Mouse (Mus musculus): ENCODE results near the gene Cfap46. TPM values are rescaled to one million over a fixed set of nuclear protein-coding genes. Genes with fewer than 3 reads are reported as not detected.

Cfap46 gene
- polyA plus RNA-seq (2012; ENCODE audit: insufficient read depth, insufficient read length, missing spikeins): 0.40 TPM in 1 of 2 replicates, not detected in the other

DNA sequence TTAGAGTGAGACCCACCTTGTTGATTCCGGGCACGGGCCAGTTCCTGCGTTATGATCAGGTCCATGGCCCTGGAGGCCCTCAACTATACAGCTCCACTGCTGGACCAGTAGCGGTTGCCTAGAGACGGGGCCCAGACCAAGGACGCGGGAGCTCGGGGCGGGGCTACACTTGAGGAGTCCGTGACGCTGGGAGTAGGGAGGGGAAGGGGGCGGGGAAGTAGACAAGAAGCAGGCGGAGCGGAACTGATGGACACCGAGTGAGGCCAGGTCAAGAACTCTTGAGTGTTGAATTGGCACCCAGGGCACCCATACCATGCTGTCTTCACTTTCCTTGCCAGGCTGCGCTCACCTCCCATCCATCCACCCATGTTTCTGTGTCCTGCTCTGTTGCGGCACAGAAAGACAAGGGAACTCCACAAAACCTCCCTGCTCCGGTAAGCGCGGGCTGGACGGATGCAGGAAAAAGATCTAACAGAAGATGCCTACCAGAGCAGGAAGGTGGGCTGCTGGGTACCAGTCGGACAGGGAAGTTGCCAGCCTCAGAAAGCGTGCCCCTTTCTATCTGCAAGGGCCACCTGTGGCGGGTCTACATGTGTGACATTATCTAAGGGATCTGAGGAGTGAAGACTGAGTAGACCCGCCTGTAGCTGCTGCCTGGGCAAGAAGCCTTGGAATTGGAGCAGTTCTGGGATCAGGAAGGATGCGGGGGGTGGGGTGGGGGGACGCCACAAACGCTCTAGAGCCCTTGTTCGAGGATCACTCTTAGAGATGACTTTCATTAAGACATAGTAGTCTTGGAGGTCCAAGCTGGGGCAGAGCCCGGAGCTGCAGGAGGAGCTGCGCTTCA is at the start of gene Cfap46:
Gene Cfap46, minus strand, starts transcription at position 112 of the 847 bp plus-strand sequence.
- Histone ChIP-seq H3K4me1 (ENCODE audit: control insufficient read depth, insufficient read depth, insufficient read length, low read length) (no peaks in the 10 kb centered on the region), H3K27ac (replicated peaks; ENCODE audit: low read depth, low read length) (peak within 1 kb of the TSS; percentile 43; the same call in 1 of the 2 replicates), H3K4me3 (ENCODE audit: insufficient read depth, low read depth, low read length) (peak within 1 kb of the TSS; percentile 89)

DNA sequence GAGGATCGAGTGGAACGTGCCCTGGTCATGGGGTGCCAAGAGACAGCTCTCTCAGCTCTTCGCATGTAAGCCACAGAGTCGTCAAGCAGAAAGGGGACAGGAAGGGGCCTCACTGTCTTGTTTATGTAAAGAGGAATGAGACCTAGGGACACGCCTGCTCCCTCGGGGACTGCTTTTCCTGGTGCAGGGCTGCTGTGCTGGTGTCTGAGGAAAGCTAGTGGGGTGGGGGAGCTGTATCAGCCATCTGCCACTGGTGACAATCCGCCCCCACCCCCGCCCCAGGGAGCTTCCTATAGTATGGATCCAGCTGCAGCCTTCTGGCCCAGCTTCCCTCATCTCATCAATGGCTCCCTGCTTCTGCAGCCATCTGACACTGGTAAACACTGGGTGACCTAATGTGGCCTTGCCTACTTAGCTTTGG is 47.7 kb upstream of the Cfap46 start:
- H3K4me3 ChIP-seq (ENCODE audit: insufficient read depth, low read depth, low read length): no peak overlapping the region
- no peaks in the 10 kb centered on the region for H3K4me1 ChIP-seq (ENCODE audit: control insufficient read depth, insufficient read depth, insufficient read length, low read length)
- H3K27ac ChIP-seq (replicated peaks; ENCODE audit: low read depth, low read length): no peak overlapping the region

DNA sequence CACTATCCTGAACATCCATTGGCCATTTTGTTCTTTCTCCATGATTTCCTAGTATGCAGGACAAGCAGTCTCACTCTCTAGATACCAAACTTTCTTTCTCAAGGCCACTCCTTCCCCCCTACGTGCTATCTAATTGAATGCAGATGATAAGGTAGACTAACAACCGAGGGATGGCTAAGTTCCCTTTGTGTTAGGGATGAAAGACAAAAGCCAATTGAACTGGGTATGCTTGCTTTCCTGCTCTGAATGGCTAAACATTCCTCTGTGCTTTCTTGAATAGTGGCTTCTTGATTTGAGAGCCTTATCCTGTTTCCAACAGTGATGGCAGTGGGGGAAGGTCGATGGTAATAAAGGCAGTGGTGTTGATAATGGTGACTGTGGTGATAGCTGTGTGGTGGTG is 43.5 kb upstream of the Cfap46 start:
- H3K4me1 ChIP-seq (ENCODE audit: control insufficient read depth, insufficient read depth, insufficient read length, low read length): no peaks in the 10 kb centered on the region
- no peak overlapping the region for H3K4me3 ChIP-seq (ENCODE audit: insufficient read depth, low read depth, low read length)
- no peak overlapping the region for H3K27ac ChIP-seq (replicated peaks; ENCODE audit: low read depth, low read length)

DNA sequence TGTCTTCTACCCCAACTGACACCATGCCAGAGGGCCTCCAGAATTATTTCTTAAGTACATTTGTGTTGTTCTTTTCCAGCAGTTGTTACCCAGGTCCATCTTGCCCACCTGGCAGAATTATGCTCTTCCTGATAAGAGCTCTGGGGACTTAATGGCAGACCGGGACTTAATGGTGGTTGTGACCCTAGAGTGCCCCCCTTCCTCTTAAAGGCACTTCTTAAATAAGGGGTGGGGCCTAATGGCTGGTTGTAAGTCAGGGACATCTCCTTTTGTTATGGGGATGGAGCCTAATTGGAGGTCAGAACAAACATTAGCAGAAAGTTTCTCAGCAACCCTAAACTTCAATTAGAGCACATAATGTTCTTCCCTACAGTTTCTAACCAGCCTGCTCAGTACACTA is 42.0 kb upstream of the Cfap46 start:
- Histone ChIP-seq H3K4me3 (ENCODE audit: insufficient read depth, low read depth, low read length) (no peak overlapping the region), H3K4me1 (ENCODE audit: control insufficient read depth, insufficient read depth, insufficient read length, low read length) (no peaks in the 10 kb centered on the region), H3K27ac (replicated peaks; ENCODE audit: low read depth, low read length) (no peak overlapping the region)

GRCm38 (mm10) chr7:139723986-139724385 is 40.4 kb upstream of the Cfap46 start:
- no peaks in the 10 kb centered on the region for H3K4me1 ChIP-seq (ENCODE audit: control insufficient read depth, insufficient read depth, insufficient read length, low read length)
- H3K27ac ChIP-seq (replicated peaks; ENCODE audit: low read depth, low read length): no peak overlapping the region
- H3K4me3 ChIP-seq (ENCODE audit: insufficient read depth, low read depth, low read length): no peak overlapping the region

- no peak overlapping the region for H3K27ac ChIP-seq (replicated peaks; ENCODE audit: low read depth, low read length)
These were observed 37.6 kb upstream of the Cfap46 start for GRCm38 (mm10) chr7:139721196-139721595.

GRCm38 (mm10) chr7:139717781-139718180 is 34.2 kb upstream of the Cfap46 start:
- Histone ChIP-seq H3K27ac (replicated peaks; ENCODE audit: low read depth, low read length) (no peak overlapping the region), H3K4me1 (ENCODE audit: control insufficient read depth, insufficient read depth, insufficient read length, low read length) (no peaks in the 10 kb centered on the region), H3K4me3 (ENCODE audit: insufficient read depth, low read depth, low read length) (no peak overlapping the region)

More at GRCm38 (mm10) chr7:139721196-139721595, 37.6 kb upstream of the Cfap46 start:
- no peak overlapping the region for H3K4me3 ChIP-seq (ENCODE audit: insufficient read depth, low read depth, low read length)
- no peaks in the 10 kb centered on the region for H3K4me1 ChIP-seq (ENCODE audit: control insufficient read depth, insufficient read depth, insufficient read length, low read length)

GRCm38 (mm10) chr7:139711821-139712220 is 28.2 kb upstream of the Cfap46 start:
- no peaks in the 10 kb centered on the region for H3K4me1 ChIP-seq (ENCODE audit: control insufficient read depth, insufficient read depth, insufficient read length, low read length)

GRCm38 (mm10) chr7:139706411-139707120 is 22.9 kb upstream of the Cfap46 start:
- Histone ChIP-seq H3K4me3 (ENCODE audit: insufficient read depth, low read depth, low read length) (no peak overlapping the region), H3K27ac (replicated peaks; ENCODE audit: low read depth, low read length) (no peak overlapping the region), H3K4me1 (ENCODE audit: control insufficient read depth, insufficient read depth, insufficient read length, low read length) (no peaks in the 10 kb centered on the region)

More at GRCm38 (mm10) chr7:139711821-139712220, 28.2 kb upstream of the Cfap46 start:
- H3K4me3 ChIP-seq (ENCODE audit: insufficient read depth, low read depth, low read length): no peak overlapping the region
- no peak overlapping the region for H3K27ac ChIP-seq (replicated peaks; ENCODE audit: low read depth, low read length)

DNA sequence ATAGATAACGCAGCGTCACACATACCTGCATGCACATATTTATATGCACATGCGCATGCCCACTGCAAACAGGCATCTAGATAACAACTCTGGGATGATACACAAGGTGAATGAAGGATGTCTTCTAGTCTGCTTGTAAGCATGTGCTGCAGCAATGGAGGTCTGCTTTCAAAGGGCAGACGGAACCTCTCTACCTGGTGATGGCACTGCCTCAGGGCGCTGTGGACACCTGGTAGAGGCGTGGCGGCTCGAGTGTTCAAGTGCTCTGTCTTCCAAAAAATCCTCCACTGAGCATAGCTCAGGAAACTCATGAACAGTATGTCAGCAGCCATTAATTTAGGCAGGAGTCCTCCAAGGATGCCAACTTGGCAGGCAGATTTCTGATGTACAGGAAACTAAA is 22.2 kb upstream of the Cfap46 start:
- no peak overlapping the region for H3K27ac ChIP-seq (replicated peaks; ENCODE audit: low read depth, low read length)
- no peaks in the 10 kb centered on the region for H3K4me1 ChIP-seq (ENCODE audit: control insufficient read depth, insufficient read depth, insufficient read length, low read length)
- H3K4me3 ChIP-seq (ENCODE audit: insufficient read depth, low read depth, low read length): no peak overlapping the region

- H3K4me3 ChIP-seq (ENCODE audit: insufficient read depth, low read depth, low read length): no peak overlapping the region
- no peak overlapping the region for H3K27ac ChIP-seq (replicated peaks; ENCODE audit: low read depth, low read length)
- no peaks in the 10 kb centered on the region for H3K4me1 ChIP-seq (ENCODE audit: control insufficient read depth, insufficient read depth, insufficient read length, low read length)
These were observed 21.5 kb upstream of the Cfap46 start for GRCm38 (mm10) chr7:139705081-139705480.

DNA sequence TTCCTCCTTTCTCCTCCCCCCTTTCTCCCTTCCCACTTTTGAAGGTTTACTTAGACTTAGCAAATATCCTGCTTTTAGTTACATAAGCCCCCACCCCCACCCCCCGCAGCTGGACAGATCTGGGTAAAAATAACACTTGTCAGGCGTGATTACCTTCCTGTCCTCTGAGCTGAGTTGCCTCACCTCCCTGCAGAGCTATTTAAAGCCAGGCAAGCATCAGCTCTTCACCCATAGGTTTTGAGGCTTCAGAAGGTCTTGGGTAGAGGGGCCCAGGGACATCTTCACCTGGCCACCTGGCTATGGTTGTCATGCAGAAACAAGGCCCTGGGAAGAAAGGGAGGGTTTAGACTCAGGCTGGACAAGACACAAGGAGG is 20.2 kb upstream of the Cfap46 start:
- Histone ChIP-seq H3K27ac (replicated peaks; ENCODE audit: low read depth, low read length) (no peak overlapping the region), H3K4me1 (ENCODE audit: control insufficient read depth, insufficient read depth, insufficient read length, low read length) (no peaks in the 10 kb centered on the region), H3K4me3 (ENCODE audit: insufficient read depth, low read depth, low read length) (no peak overlapping the region)

GRCm38 (mm10) chr7:139703146-139703825 is 19.7 kb upstream of the Cfap46 start:
- no peaks in the 10 kb centered on the region for H3K4me1 ChIP-seq (ENCODE audit: control insufficient read depth, insufficient read depth, insufficient read length, low read length)
- H3K27ac ChIP-seq (replicated peaks; ENCODE audit: low read depth, low read length): no peak overlapping the region
- H3K4me3 ChIP-seq (ENCODE audit: insufficient read depth, low read depth, low read length): no peak overlapping the region

DNA sequence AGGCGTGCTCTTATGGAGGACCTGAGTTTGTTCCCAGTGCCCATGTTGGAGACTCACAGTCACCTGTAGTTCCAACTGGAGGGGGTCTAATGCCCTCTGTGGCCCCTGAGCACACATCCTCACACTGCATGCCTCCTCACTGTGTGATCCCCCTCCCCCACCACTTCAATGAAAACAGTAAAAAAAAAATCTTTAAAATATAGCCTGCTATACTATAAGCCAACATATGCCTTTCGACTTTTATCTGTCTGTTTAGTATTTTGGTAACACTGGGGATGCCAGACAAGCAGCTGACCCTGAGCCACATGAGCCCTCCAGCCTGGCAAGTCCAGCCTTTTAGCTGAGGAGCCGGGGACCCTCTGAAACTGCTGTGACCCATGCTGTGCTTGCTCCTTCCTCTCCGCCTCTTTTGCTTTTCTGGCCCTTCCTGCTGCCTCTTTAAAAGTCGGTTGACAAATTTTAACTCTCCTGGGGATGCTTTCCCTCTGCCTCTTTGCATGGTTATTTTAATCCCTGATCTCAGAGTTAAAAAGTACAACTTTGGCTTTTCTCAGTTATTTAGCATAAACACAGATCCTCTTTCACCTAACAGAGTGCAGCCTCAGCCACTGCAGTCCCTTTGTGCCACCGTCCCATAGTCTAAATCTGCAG is 18.2 kb upstream of the Cfap46 start:
- no peak overlapping the region for H3K4me3 ChIP-seq (ENCODE audit: insufficient read depth, low read depth, low read length)
- H3K4me1 ChIP-seq (ENCODE audit: control insufficient read depth, insufficient read depth, insufficient read length, low read length): no peaks in the 10 kb centered on the region
- no peak overlapping the region for H3K27ac ChIP-seq (replicated peaks; ENCODE audit: low read depth, low read length)
